Mouse (Mus musculus): ENCODE results near the gene Ccdc30. TPM values are rescaled to one million over a fixed set of nuclear protein-coding genes. Genes with fewer than 3 reads are reported as not detected.

The Ccdc30 gene
- polyA plus RNA-seq, 1 experiment from 2014 or later, result 7.5 TPM

GRCm38 (mm10) chr4:119359196-119359971 lies 55.9 kb downstream of the Ccdc30 start:
- H3K9ac ChIP-seq, result no peak overlapping the region
- no peaks in the 10 kb centered on the region for H3K4me1 ChIP-seq
- ATAC-seq (ENCODE audit: insufficient read depth, low FRiP score, low read depth), result peak; percentile 70; the same call in 1 of the 2 replicates
- WGBS, result 6% methylated on average over 30 of the region's 30 CpGs
- peak overlapping the region; percentile 74 for H3K27ac ChIP-seq
- no peaks in the 10 kb centered on the region for H3K27me3 ChIP-seq (replicated peaks)
- no peaks in the 10 kb centered on the region for H3K9me3 ChIP-seq
- peak overlapping the region; percentile 72 for H3K4me2 ChIP-seq
- peak overlapping the region; percentile 45 for H3K4me3 ChIP-seq (replicated peaks)
- no peaks in the 10 kb centered on the region for H3K36me3 ChIP-seq

- Histone ChIP-seq H3K4me1 (no peaks in the 10 kb centered on the region), H3K27me3 (replicated peaks) (no peaks in the 10 kb centered on the region), H3K27ac (no peak overlapping the region), H3K9ac (no peak overlapping the region), H3K9me3 (no peaks in the 10 kb centered on the region), H3K4me3 (replicated peaks) (no peak overlapping the region), H3K4me2 (no peak overlapping the region), H3K36me3 (no peaks in the 10 kb centered on the region)
- 93% methylated on average over 6 of the region's 6 CpGs for WGBS
- ATAC-seq (ENCODE audit: insufficient read depth, low FRiP score, low read depth), result no peak
Observed at GRCm38 (mm10) chr4:119345508-119345907, 69.8 kb downstream of the Ccdc30 start.

GRCm38 (mm10) chr4:119338861-119339361 lies 76.4 kb downstream of the Ccdc30 start:
- no peaks in the 10 kb centered on the region for H3K9me3 ChIP-seq
- H3K27me3 ChIP-seq (replicated peaks), result no peaks in the 10 kb centered on the region
- no peak overlapping the region for H3K27ac ChIP-seq
- no peaks in the 10 kb centered on the region for H3K36me3 ChIP-seq
- H3K4me1 ChIP-seq, result 0 out of 2 replicates have a peak, but pooled peaks cover 2% of the 10 kb centered on the region
- ATAC-seq (ENCODE audit: insufficient read depth, low FRiP score, low read depth), result no peak
- WGBS, result 5% methylated on average over 10 of the region's 10 CpGs
- no peak overlapping the region for H3K9ac ChIP-seq
- no peak overlapping the region for H3K4me3 ChIP-seq (replicated peaks)
- peak overlapping the region; percentile 37; the same call in 1 of the 2 replicates for H3K4me2 ChIP-seq

- no peak for ATAC-seq (ENCODE audit: insufficient read depth, low FRiP score, low read depth)
- H3K4me3 ChIP-seq (replicated peaks), result no peak overlapping the region
- no peak overlapping the region for H3K9ac ChIP-seq
- no peaks in the 10 kb centered on the region for H3K36me3 ChIP-seq
- H3K9me3 ChIP-seq, result no peaks in the 10 kb centered on the region
- peak overlapping the region; percentile 37; the same call in 1 of the 2 replicates for H3K4me2 ChIP-seq
- no peak overlapping the region for H3K27ac ChIP-seq
- no peaks in the 10 kb centered on the region for H3K27me3 ChIP-seq (replicated peaks)
- 0 out of 2 replicates have a peak, but pooled peaks cover 2% of the 10 kb centered on the region for H3K4me1 ChIP-seq
- 76% methylated on average over 4 of the region's 4 CpGs for WGBS
Observed at GRCm38 (mm10) chr4:119338422-119338821, 76.9 kb downstream of the Ccdc30 start.

- Histone ChIP-seq H3K9me3 (no peaks in the 10 kb centered on the region), H3K9ac (no peak overlapping the region), H3K4me1 (no peaks in the 10 kb centered on the region), H3K27ac (no peak overlapping the region), H3K36me3 (no peaks in the 10 kb centered on the region), H3K27me3 (replicated peaks) (no peaks in the 10 kb centered on the region), H3K4me2 (no peak overlapping the region), H3K4me3 (replicated peaks) (no peak overlapping the region)
- WGBS, result 85% methylated on average over 6 of the region's 6 CpGs
- no peak for ATAC-seq (ENCODE audit: insufficient read depth, low FRiP score, low read depth)
Observed at GRCm38 (mm10) chr4:119333487-119333886, 81.8 kb downstream of the Ccdc30 start.

GRCm38 (mm10) chr4:119320896-119321550 lies 94.3 kb downstream of the Ccdc30 start:
- H3K27ac ChIP-seq, result peak overlapping the region; percentile 67
- peak; percentile 24; the same call in 1 of the 2 replicates for ATAC-seq (ENCODE audit: insufficient read depth, low FRiP score, low read depth)
- H3K27me3 ChIP-seq (replicated peaks), result no peaks in the 10 kb centered on the region
- peak overlapping the region; percentile 19; the same call in 1 of the 2 replicates for H3K9ac ChIP-seq
- H3K36me3 ChIP-seq, result 0 out of 2 replicates have a peak, but pooled peaks cover 18% of the 10 kb centered on the region
- H3K4me1 ChIP-seq, result peaks cover 9% of the 10 kb centered on the region
- peak overlapping the region; percentile 95 for H3K4me2 ChIP-seq
- whole genome bisulfite sequencing, result 24% methylated on average over 10 of the region's 10 CpGs
- peak overlapping the region; percentile 86 for H3K4me3 ChIP-seq (replicated peaks)
- H3K9me3 ChIP-seq, result no peaks in the 10 kb centered on the region

GRCm38 (mm10) chr4:119320131-119320830 lies 95.0 kb downstream of the Ccdc30 start, which contains the start of gene Ppih:
Gene Ppih, minus strand, starts transcription at chr4:119320546.
- ATAC-seq (ENCODE audit: insufficient read depth, low FRiP score, low read depth), result peak; percentile 97

GRCm38 (mm10) chr4:119313756-119314155 lies 101.6 kb downstream of the Ccdc30 start:
- Histone ChIP-seq H3K27ac (no peak overlapping the region), H3K9ac (no peak overlapping the region), H3K36me3 (peaks cover 44% of the 10 kb centered on the region), H3K27me3 (replicated peaks) (no peaks in the 10 kb centered on the region), H3K4me2 (no peak overlapping the region), H3K9me3 (no peaks in the 10 kb centered on the region), H3K4me1 (no peaks in the 10 kb centered on the region), H3K4me3 (replicated peaks) (no peak overlapping the region)
- 85% methylated on average over 1 of the region's 1 CpGs for WGBS
- ATAC-seq (ENCODE audit: insufficient read depth, low FRiP score, low read depth), result no peak

More at GRCm38 (mm10) chr4:119320131-119320830, 95.0 kb downstream of the Ccdc30 start, which contains the start of gene Ppih:
- peak within 1 kb of the TSS; percentile 67 for H3K27ac ChIP-seq
- peak within 1 kb of the TSS; percentile 86 for H3K4me3 ChIP-seq (replicated peaks)
- peak within 1 kb of the TSS; percentile 58 for H3K9ac ChIP-seq
- H3K4me1 ChIP-seq, result peaks cover 9% of the 10 kb centered on the region
- no peaks in the 10 kb centered on the region for H3K9me3 ChIP-seq
- H3K36me3 ChIP-seq, result peaks cover 25% of the 10 kb centered on the region
- H3K4me2 ChIP-seq, result peak within 1 kb of the TSS; percentile 95
- under 1% methylated on average over 44 of the region's 44 CpGs for WGBS
- no peaks in the 10 kb centered on the region for H3K27me3 ChIP-seq (replicated peaks)

- no peak overlapping the region for H3K27ac ChIP-seq
- no peak overlapping the region for H3K4me3 ChIP-seq (replicated peaks)
- 83% methylated on average over 5 of the region's 5 CpGs for WGBS
- 0 out of 2 replicates have a peak, but pooled peaks cover 11% of the 10 kb centered on the region for H3K36me3 ChIP-seq
- no peak for ATAC-seq (ENCODE audit: insufficient read depth, low FRiP score, low read depth)
- H3K9me3 ChIP-seq, result no peaks in the 10 kb centered on the region
- H3K9ac ChIP-seq, result no peak overlapping the region
- H3K27me3 ChIP-seq (replicated peaks), result no peaks in the 10 kb centered on the region
- H3K4me1 ChIP-seq, result no peaks in the 10 kb centered on the region
- H3K4me2 ChIP-seq, result no peak overlapping the region
Observed at GRCm38 (mm10) chr4:119305418-119305817, 109.9 kb downstream of the Ccdc30 start.

- WGBS, result 86% methylated on average over 8 of the region's 8 CpGs
- no peak for ATAC-seq (ENCODE audit: insufficient read depth, low FRiP score, low read depth)
- no peak overlapping the region for H3K4me2 ChIP-seq
- H3K9ac ChIP-seq, result no peak overlapping the region
- no peaks in the 10 kb centered on the region for H3K4me1 ChIP-seq
- H3K4me3 ChIP-seq (replicated peaks), result no peak overlapping the region
- no peak overlapping the region for H3K27ac ChIP-seq
- H3K9me3 ChIP-seq, result no peaks in the 10 kb centered on the region
- H3K27me3 ChIP-seq (replicated peaks), result no peaks in the 10 kb centered on the region
- H3K36me3 ChIP-seq, result 0 out of 2 replicates have a peak, but pooled peaks cover 5% of the 10 kb centered on the region
Observed at GRCm38 (mm10) chr4:119303291-119303690, 112.0 kb downstream of the Ccdc30 start.

- no peaks in the 10 kb centered on the region for H3K9me3 ChIP-seq
- H3K9ac ChIP-seq, result no peak overlapping the region
- no peak overlapping the region for H3K4me2 ChIP-seq
- no peak overlapping the region for H3K27ac ChIP-seq
- WGBS, result 71% methylated on average over 3 of the region's 3 CpGs
- no peaks in the 10 kb centered on the region for H3K27me3 ChIP-seq (replicated peaks)
- H3K4me1 ChIP-seq, result no peaks in the 10 kb centered on the region
- ATAC-seq (ENCODE audit: insufficient read depth, low FRiP score, low read depth), result no peak
- no peak overlapping the region for H3K4me3 ChIP-seq (replicated peaks)
- no peaks in the 10 kb centered on the region for H3K36me3 ChIP-seq
Observed at GRCm38 (mm10) chr4:119301777-119302176, 113.5 kb downstream of the Ccdc30 start.
